Mouse (Mus musculus) adrenal gland, adult (tissue): ENCODE measurements around the gene Bhmt.

Experiments
- DNase-seq, 2 experiments: peaks; one replicate each; pipeline ENCODE4 v3.0.0; 2022 to 2023; ENCODE audit warnings: low spot score in 1 of 2; ENCODE audit not compliant: inconsistent age in 2 of 2

Bhmt gene

DNA sequence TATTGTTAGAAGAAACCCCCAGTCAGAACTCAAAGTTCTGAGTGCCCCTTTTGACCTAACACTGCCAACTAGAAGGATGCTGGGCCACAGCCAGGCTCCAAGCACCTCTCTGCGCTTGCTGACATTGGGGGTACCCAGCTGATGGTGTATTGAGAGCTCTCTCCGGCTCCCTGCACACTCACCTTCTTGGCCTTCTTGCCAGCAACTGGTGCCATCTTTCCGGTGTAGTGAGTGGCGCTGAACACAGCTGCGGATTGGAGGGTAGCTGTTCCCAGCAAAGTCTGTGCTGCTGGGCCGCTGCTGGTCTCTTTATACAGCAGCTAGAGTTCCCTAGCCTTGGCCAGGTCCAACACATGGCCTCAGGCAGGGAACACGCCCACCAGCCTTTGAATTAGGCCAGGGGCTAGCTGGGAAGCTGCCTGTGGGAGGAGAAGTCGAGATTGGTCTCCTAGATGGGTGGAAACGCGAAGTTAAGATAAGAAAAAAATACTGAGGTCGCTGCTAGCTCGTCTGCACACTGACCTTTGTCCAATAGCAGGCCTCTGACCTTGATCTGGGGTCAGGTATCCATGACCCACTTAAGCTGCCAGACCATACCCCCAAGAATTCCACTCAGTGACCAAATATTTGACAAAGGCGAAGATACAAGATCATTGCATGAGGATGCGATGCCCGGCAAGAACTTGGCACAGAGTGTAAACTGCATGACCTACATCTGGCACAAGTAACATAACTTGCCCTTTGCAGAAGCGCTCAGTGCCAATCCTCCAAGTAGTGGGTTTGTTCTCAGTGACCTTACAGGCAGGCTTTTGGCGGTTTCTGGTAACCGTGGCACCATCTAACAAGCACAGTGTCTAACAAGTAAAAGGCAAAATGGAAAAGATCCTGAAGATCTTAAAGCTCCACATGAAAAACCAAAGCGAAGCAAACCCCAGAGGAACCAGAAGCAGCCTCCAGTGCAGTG, at the start of gene Bhmt:
TSS of gene Bhmt (minus strand) at position 680 of the 964 bp plus-strand sequence.
- peak; percentile 31 to 62 for DNase-seq

DNA sequence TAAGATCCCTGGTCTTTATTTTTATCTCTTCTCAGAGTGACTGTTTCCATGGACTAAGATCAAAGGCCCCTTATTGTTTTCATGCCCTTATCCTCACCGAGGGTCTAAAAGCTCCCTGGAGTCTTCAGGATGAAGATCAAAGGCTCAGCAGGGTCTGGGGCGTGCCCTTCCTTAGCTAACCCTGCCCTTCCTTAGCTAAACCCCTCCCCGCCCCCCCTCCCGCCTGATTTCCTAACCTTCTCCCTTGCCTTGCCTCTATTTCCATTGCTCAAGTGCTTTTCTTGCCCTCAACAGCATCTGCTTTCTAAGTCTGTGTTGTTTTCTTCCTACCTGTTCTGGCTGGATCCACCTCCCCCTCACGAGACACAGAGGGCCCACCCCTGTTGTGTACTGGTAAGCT, 49.6 kb upstream of the Bhmt start:
- no peak for DNase-seq

DNA sequence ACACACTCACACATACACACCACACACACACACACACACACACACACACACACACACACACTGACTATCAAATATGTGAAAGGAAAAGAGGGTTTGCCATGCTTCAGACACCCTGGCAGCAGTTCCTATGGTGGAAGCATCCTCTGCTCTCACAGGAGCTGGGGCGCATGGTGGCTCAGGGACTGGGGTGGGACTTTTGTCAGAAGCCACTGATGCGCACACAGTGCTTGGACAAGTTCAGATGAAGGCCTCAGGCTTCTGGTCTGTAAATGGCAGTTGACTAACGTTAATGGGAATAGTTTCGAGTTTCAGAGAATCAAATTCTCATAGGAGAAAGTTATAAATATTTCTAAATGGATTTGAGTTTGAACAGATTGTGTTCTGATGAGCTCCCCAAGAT, 47.5 kb upstream of the Bhmt start:
- no peak for DNase-seq

DNA sequence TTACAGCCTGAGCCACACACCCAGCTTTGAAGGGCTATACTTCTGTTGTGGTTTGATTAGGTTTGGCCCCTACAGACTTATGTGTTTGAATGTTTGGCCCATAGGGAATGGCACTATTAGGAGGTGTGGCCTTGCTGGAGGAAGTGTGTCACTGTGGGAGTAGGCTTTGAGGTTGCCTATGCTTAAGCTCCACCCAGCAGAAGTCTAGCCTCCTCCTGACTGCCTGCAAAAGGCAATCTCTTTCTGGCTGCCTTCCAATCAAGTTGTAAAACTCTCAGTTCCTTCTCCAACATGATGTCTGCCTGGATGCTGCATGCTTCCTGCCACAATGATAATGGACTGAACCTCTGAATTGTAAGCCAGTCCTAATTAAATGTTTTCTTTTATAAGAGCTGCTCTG, 45.6 kb upstream of the Bhmt start:
- DNase-seq, result no peak

DNA sequence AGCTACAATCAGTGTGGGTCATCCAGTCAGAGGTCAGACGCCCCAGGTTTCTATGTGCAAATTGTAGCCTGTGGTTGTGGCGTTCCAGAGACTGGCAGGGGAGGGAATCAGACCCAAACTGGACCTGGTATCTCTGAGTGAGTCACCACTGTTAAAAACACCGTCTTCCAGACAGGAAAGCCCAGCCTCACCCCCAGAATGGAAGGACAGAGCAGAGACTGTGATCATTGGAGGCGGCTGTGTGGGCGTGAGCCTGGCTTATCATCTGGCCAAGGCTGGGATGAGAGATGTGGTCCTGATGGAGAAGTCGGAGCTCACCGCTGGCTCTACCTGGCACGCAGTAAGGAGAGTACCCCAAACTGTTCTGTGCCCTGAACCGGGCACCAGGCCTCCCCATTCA, 39.1 kb upstream of the Bhmt start:
- peak in 1 of 2 experiments; percentile 20 for DNase-seq

DNA sequence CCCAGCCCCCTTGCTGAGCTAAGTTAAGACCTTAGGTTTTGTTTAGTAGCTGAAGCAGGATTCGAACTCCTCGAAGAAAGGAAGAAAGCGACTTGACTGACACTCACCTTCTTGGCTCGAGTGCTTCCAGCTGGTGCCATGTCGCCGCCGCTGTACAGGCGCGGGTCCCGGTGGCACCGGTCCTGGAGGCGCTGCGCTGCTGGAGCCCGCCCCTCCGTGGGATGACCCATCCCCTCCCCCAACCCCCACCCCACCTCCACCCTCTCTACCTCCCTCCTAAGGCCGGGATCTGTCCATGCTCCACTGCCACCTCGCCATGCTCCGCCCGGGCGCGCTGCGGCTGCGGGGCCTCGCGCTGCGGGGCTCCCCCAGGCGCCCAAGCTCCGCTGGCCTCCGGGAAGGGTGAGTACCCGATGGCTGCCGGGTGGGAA, 36.4 kb upstream of the Bhmt start, which contains the start of the genes Bhmt2 and Dmgdh:
TSS of gene Bhmt2 (minus strand) at position 172 of the 431 bp plus-strand sequence.
TSS of gene Dmgdh (plus strand) at position 303 of the 431 bp plus-strand sequence.
- DNase-seq, result no peak

DNA sequence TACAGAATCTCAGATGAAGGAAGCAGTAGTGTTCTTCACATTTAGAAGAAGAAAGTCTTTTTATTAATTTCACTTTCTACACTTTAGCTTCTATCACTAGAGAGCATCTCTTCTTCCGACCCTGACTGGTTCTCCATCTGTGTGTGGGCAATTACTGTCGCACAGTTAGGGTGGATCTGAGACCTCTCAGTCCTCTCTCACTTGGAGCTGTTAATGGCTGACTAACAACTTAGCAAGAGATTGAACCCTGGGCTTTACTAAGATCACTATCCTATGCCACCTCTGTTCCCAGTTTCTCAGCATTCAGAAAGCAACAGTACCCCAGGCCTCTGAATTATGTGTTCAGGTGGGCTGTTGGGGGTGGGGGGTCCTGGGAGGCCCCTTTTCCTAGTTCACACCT, 35.5 kb upstream of the Bhmt start:
- no peak for DNase-seq

DNA sequence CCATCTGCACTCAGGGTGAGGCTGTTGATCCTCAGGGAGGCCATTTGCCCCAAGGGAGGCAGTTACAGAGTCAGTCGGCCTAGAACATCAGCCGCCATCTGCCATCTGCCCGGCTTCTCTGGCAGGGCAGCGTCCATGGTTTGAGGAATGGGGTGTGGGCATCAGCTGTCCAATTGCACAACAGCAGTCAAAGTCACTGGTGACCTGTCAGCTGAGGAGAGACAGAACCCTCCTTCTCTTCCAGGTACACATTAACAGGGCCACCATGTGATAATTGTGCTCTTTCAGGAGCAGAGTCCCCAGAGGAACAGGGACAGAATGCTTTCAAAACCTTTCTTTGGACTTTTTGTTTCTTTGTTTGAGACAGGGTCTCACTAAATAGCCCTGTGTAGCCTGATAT, 34.6 kb upstream of the Bhmt start:
- no peak for DNase-seq

DNA sequence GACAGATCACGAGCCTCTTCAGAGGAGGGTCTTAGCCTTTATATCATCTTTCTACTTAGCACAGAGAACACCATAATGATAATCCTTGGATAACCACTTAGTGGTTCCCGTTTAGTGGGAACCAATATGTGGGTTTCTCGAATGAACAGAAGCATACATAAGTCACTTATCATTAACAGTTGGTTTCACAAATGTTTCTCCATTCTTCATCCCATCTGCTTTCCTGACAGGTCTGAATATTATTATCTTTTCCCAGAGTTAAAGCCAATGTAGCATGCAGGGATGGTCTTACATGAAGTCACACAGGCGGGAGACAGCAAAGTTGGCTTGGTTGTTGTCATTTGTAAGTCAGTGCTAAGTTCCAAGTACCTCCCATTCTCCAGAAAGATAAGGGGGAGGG, 29.8 kb upstream of the Bhmt start:
- DNase-seq, result no peak

DNA sequence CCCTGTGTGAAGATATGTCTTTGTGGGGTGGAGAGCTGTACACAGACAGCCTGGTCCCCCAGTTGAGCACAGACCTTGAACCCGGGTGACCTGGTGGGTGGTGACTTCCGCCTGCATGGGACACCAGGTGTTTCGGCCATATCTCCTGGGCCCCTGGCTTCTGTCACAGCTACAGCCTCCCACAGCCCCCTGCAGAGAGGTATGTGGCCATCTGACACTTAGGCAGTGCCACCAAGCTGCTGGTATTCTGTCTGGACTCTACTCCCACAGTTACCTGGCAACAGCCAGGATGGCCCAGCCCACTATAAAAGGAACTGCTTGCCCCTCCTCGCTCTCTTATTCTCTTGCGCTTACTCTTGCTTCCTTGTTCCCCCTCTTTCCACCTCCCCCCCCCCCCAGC, 20.2 kb upstream of the Bhmt start:
- DNase-seq, result no peak

DNA sequence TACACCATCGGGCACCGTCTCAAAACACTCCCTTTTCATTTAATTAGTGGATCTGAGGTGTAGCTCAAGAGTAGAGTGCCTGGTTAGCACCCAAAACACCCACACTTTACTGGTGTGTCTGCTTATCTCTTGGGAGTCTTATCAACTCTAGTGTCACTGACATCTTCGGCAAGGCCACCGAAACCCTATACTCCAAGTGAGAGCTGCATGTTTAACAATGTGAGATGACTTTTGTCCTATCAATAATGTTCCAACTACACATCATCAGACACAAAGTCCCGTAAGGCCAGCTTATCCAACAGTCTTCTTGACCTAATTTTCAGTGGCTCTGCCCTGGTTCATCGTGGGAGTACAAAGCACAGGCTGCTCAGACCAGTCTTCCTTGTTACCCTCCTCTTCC, 15.6 kb upstream of the Bhmt start:
- no peak for DNase-seq

DNA sequence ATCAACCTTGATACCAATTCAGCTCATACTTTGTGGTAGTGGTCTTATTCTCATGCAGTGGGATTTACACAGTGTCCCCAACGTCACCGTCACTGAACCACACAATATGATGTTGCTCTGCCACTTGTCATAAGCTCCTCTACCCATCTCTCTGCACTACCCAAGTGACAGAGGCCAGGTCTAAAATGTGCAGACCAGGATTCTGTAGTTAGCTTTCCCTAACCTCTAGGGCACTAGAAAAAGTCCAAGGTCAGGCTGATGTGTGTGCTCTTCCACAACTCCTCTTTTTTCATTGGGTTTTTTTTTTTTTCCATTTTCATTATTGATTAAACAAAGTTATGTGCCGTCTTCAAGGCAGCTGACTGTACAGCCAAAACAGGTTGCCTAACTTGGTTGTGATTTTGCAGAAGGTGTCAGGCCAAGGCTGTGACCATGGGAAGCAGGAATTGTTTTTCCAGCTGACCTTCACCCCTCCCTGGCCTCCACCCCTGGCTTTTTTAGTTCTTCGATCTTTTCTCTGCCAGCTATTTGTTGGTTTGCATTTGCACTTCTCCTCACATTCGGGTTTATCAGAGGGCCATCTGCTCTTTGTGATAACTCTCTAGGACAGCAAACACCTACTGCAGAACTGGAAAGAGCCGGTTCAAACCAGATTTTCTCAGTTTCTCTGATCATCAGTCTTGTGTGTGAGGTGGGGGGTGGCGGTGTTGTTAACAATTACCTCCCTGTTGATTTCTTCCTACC, 10.8 kb upstream of the Bhmt start:
- peak; percentile 49 to 84 for DNase-seq

DNA sequence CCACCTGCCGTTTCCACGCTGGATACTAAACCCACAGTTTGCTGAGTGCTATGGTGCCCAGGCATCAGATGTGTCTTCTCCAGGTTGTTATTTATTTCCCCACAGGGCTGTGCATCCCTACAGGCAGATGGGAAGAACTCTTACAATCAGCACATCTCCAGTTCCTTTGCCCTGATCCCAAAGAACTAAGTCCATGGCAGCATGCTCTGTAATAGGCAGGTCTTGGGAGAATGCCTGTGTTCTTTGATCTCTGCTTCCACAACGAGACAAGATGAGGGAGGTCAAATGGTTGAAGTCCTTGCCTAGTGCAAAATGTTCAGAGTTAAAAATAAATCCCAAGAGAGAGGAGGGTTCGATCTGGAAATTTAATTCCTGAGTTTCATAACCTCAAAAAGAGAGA, 1.9 kb upstream of the Bhmt start:
- DNase-seq, result peak in 1 of 2 experiments; percentile 25

DNA sequence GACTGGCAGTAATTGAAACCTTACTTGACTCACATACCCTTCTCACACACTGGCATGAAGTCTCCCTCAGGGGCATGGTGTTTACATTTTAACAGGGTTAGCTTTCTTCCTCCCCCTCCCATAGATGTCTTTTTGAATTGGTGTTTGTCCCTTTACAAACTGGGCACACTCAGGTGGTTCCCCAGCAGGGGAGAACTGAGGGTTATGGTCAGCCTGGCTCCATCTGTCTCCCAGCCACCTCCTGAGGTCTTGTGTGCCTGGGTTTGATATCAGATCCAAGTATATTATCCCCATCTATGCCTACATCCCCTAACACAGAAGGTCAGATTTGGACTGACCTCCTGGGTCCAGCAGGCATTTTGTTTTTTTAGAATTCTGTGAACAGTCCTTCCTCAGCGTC, 1.2 kb downstream of the Bhmt start:
- DNase-seq, result no peak

DNA sequence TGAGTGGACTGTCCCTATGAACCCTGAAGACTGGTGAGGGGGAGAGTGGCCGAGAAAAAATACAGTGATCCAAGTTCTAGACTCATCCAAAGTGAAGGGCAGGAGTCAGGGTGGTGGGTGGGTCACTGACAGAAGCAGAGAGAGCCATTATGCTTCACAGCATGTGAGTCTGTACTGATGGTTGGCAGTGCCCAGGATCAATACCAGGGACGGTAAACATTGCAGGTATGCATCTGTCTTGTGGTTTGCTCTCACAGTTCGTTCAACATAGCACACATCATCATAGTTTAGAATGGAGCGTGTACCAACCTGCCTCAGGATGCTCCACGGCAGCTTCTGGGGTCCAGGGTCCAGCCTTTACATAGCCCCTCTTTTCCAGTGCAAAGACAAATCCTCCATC, 4.8 kb downstream of the Bhmt start:
- DNase-seq, result no peak

DNA sequence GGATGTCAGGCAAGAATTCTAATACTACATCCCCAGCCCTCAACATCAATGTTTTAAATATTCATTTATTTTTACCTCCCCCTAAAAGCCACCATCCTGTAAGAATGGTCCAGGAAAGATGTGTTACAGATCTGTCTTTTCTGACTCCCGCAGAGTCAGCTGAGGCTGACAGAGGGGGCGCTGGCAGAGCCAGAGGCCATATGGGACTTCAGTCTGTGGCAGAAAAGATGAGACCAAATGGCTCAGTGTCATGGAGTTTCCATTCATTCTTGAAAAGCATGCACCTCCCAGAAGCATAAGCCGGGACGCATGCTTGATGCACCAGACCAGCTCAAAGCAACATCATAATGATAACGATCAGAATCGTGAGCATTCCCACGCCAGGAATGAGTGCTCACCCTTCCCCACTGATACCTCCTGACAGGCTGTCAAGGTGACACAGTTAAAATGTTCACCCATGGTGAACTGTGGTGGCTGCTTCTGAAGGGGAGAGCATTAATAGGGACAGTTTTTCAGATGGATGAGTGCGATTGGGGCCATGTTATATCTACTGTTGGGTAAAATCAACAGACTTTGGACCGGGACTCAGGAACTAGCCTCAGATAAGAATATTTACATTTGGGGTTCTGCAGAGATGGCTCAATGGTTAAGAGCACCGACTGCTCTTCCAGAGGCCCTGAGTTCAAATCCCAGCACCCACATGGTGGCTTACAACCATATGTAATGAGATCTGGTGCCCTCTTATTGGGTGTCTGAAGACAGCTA, 6.6 kb downstream of the Bhmt start:
- no peak for DNase-seq

DNA sequence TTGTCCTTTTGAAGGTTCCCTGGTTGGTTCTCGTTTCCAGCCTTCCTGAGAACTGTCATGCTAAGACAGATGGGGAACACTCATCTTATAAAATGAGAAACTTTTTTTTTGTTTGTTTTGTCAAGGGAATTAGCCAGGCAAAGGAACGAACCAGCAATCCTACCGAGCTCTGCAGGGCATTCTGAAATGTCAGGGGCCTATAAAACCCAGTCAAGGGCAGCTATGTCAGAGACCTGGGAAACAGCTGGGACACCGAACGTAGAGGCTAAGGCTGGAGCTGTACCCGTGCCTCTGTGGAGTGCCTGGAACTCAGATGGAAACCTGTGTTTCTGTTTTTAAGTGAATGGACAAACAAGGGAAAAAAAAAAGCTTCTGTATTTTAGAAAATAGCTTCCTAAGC, 8.9 kb downstream of the Bhmt start:
- peak; percentile 26 to 54 for DNase-seq

DNA sequence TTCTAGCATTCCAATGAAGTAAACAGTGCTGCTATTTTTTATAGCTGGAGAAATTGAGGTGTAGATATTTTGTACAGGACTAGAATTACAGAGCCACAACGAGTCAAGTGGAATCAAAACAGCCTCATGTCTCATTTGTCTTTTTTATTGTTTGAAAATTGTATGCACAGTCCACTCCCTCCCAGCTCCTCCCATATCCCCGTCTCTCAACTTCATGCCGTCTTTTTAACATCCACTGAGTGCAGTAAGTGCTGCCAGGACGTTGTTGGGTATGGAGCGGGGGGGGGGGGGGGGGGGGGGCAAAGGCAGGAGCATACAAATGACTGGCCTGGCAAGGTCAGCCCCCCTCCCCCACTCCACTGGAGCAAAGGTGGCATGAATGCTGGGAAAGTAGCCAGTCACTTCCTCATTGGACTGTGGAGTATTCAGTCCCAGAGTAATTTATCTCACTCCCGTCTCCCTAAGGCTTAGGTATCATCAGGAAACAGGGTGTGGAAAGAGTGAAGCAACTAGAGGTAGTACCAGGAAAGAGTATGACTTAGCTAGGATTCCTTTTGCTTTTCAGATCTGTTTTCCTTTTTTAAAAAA, 23.3 kb downstream of the Bhmt start:
- DNase-seq, result peak; percentile 20 to 54

DNA sequence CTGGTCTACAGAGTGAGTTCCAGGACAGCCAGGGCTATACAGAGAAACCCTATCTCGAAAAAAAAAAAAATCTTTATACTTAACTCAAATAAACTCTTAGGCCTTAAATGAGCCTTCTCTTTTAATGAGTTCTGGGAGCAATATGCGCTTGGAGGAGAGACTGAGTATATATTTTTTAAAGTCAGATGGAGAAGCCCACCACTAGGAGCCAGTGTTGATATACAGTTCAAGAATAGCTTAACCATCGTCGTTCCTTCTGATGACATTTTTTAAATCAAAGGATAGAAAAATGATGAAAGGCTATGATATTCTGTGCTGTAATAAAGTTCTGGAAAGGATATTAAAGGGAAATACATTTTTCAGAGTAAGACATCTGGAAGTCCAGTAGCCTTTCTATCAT, 24.0 kb downstream of the Bhmt start:
- peak in 1 of 2 experiments; percentile 33 for DNase-seq

DNA sequence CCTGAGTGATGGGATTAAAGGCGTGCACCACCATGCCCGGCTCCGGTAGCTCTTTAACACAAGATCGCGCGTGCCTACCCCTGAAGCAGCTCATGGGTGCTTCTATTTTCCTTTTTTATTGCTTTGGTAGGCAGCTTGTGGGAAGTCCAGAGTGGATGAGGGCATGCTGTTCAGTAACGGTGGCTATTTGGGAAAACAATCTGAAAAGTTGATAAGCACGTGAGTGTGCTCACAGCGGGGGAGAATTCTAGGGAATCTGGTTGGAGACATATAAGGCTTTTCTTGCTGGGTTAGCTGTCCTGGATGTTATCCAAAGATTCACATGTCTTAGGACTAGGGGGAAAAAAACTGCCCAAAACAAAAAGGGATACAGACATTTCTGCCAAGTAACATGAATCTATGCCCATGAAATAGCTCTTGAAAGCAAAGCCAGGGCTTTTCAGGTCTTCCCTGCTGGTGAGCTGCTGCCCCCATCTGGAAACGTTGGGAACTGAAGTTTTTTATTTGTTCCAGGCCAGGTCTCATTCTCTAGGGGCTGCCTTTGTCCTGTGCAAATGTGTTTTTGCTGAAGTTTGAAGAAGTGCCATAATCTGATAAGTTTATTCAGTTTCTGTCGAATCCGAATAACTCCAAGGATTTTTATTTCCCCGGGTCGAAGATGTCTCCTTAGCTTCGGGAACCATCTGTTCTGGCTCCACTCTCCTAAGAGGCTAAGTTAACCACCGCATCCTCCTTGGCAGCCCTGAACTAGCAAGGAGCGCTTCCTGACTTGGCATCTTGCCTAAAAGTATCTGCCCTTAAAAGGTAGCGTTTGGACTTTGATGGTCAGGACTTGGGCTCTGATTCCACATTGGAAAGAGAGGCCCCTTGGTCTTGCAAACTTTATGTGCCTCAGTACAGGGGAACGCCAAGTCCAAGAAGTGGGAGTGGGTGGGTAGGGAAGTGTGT, 24.8 kb downstream of the Bhmt start:
- peak; percentile 76 to 94 for DNase-seq
